Mouse (Mus musculus): ENCODE measurements at regions not wholly inside any gene's neighbourhood (a gene's known extent, or its start where the extent isn't known, plus 50 kb on each side); places are given as distances from the start of the nearest gene placed in this dataset.

DNA sequence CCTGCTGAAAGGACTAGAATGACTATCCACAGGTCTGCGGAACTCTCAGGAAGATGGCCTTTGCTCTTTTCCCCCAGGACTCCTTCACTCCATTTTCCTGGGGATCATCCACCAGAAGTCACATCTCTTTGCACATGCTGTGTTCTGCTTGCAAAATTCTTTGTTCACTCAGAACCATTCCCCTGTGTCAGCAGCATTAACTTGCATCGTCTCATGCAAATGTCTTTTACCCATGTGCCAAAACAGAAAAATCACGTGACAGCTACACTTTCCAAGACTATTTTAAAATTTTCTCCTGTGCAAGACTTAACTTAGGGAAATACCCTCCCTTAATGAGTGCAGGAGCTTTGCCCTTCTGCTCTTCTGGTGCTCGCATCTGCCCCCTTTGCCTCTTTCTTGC is 306.2 kb upstream of the Sox11 start:
- WGBS = 83% methylated on average over 4 of the region's 4 CpGs
- Histone ChIP-seq H3K4me1 (replicated peaks; ENCODE audit: control insufficient read depth, insufficient read depth, low read length) (no peaks in the 10 kb centered on the region), H3K4me3 (ENCODE audit: low read depth, low read length) (no peak overlapping the region), H3K9ac (ENCODE audit: low read depth, low read length) (no peak overlapping the region), H3K27ac (ENCODE audit: low read depth, low read length) (no peak overlapping the region), H3K4me2 (no peak overlapping the region), H3K36me3 (ENCODE audit: control insufficient read depth, insufficient read depth, low read length) (no peaks in the 10 kb centered on the region), H3K27me3 (replicated peaks; ENCODE audit: control insufficient read depth, insufficient read depth, low read length) (no peaks in the 10 kb centered on the region), H3K9me3 (ENCODE audit: control insufficient read depth, low read length) (no peaks in the 10 kb centered on the region)
- ATAC-seq (replicated peaks; ENCODE audit: low FRiP score) (no peak), DNase-seq (ENCODE audit: low spot score) (no peak)

DNA sequence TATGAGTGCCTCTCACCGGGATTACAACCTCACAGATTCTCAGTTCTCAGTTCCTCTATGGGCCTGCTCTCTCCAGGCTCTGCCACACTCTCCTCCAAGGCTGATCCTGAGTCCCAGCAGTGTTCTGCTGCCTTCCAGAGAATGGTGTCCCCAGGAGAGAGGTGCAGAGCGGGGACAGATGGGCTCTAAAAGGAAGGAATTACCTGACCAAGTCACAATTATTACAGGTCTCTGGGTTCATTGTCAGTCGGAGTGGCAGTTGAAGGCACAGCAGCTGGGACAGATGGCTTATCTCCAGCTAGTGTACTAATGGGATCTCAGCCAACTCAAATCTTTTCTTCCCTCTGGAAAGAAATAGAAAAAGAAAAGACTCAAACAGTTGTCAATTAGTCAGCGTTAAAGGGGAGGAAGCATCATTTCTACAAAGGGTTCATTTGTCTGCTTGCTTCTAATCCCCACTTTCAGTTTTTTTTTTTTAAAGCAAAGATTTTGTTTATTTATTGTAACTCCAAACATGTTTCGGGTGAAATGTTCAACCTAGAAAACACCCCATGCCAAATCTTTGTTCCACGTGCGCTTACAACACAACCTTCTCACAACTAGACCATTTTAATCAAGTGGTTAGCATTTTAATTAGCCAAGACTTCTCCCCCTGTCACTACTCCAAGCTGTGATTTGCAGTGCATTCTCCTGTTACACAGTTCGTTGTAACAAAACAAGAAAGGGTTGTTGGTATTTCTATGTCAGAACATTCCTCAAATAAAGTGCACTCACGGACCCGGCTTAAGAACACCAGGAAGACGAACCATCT is 304.3 kb upstream of the Sox11 start:
- 75% methylated on average over 11 of the region's 11 CpGs for WGBS
- no peak overlapping the region for H3K4me3 ChIP-seq (ENCODE audit: low read depth, low read length)
- no peaks in the 10 kb centered on the region for H3K4me1 ChIP-seq (replicated peaks; ENCODE audit: control insufficient read depth, insufficient read depth, low read length)
- H3K9ac ChIP-seq (ENCODE audit: low read depth, low read length) = no peak overlapping the region
- H3K27ac ChIP-seq (ENCODE audit: low read depth, low read length) = no peak overlapping the region
- no peaks in the 10 kb centered on the region for H3K27me3 ChIP-seq (replicated peaks; ENCODE audit: control insufficient read depth, insufficient read depth, low read length)
- ATAC-seq (replicated peaks; ENCODE audit: low FRiP score) = no peak
- DNase-seq (ENCODE audit: low spot score) = no peak
- no peaks in the 10 kb centered on the region for H3K9me3 ChIP-seq (ENCODE audit: control insufficient read depth, low read length)
- no peak overlapping the region for H3K4me2 ChIP-seq
- no peaks in the 10 kb centered on the region for H3K36me3 ChIP-seq (ENCODE audit: control insufficient read depth, insufficient read depth, low read length)

DNA sequence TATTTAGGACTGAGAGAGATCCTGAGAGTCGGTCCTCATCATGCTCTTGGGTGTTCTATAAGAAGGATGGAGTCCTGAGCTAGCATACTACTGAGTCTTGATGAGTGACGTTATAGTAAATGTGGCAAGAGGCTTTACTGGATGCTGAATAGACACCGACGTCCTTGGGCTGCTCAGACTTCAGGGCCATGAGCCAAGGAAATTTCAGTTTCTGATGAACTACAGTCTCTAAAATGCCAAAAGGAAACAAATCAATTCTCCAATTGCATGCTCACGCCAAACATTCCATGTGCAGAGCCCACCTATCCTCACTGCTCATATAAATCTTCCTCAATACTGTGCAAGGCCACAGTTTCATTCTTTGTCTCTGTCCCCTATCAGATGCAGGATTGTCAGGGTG is 277.2 kb upstream of the Sox11 start:
- Histone ChIP-seq H3K27me3 (replicated peaks; ENCODE audit: control insufficient read depth, insufficient read depth, low read length) (no peaks in the 10 kb centered on the region), H3K4me3 (ENCODE audit: low read depth, low read length) (no peak overlapping the region), H3K27ac (ENCODE audit: low read depth, low read length) (no peak overlapping the region), H3K9ac (ENCODE audit: low read depth, low read length) (no peak overlapping the region), H3K36me3 (ENCODE audit: control insufficient read depth, insufficient read depth, low read length) (no peaks in the 10 kb centered on the region), H3K4me1 (replicated peaks; ENCODE audit: control insufficient read depth, insufficient read depth, low read length) (no peaks in the 10 kb centered on the region), H3K4me2 (no peak overlapping the region), H3K9me3 (ENCODE audit: control insufficient read depth, low read length) (no peaks in the 10 kb centered on the region)
- ATAC-seq (replicated peaks; ENCODE audit: low FRiP score) (no peak), DNase-seq (ENCODE audit: low spot score) (no peak)
- WGBS = 81% methylated on average over 5 of the region's 5 CpGs

DNA sequence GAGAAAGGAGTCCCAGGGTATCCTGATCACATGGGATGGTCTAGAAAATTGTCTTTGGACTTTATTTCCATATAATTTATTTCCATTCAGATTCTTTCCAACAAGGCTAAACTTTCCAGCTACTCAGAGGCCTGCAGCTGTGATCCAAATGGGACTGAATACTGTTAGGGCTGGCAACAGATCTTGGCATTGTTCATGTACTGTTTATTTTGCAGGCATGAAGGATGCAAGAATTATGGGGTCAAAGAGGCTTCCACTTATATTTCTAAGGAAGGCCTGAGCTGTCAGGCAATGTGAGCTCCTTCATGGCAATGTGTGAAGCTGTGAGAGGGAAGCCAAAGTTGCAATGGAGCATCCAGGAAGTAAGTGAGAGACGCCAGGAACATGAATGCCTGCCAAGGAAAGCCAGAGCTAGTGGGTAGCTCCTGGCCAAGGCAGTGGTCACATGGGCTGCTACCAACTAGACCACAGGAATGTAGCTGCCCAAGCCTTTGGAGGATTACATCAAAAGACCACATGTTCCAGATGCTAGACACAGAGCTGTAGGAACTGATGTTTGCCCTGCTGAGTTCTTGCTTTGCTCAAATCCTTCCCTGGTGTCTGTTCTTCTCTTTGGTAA is 261.8 kb upstream of the Sox11 start:
- no peak overlapping the region for H3K9ac ChIP-seq (ENCODE audit: low read depth, low read length)
- no peaks in the 10 kb centered on the region for H3K9me3 ChIP-seq (ENCODE audit: control insufficient read depth, low read length)
- H3K4me1 ChIP-seq (replicated peaks; ENCODE audit: control insufficient read depth, insufficient read depth, low read length) = no peaks in the 10 kb centered on the region
- no peak overlapping the region for H3K4me2 ChIP-seq
- DNase-seq (ENCODE audit: low spot score) (no peak), ATAC-seq (replicated peaks; ENCODE audit: low FRiP score) (no peak)
- no peaks in the 10 kb centered on the region for H3K27me3 ChIP-seq (replicated peaks; ENCODE audit: control insufficient read depth, insufficient read depth, low read length)
- no peak overlapping the region for H3K27ac ChIP-seq (ENCODE audit: low read depth, low read length)
- no peak overlapping the region for H3K4me3 ChIP-seq (ENCODE audit: low read depth, low read length)
- H3K36me3 ChIP-seq (ENCODE audit: control insufficient read depth, insufficient read depth, low read length) = no peaks in the 10 kb centered on the region
- 48% methylated on average over 1 of the region's 1 CpGs for WGBS

DNA sequence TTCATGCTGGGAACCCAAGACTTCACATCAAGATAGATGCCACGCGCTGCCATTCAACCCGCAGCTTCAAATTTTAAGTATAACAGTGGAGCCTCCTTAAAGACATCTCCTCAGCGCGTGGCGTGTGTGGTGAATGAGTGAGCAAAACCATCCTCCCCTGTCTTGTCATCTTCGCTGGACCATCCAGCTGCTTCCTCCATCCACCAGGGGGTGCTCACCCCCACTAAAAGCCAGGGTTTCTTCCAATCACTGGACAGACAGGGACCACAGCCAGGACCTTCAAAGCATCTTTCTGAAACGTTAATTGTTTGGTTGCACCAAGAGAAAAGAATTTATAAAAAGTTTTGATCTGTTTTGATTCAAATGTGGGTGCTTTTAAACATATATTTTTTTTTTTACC is 256.8 kb upstream of the Sox11 start:
- H3K9ac ChIP-seq (ENCODE audit: low read depth, low read length) = no peak overlapping the region
- H3K27ac ChIP-seq (ENCODE audit: low read depth, low read length) = no peak overlapping the region
- no peak overlapping the region for H3K4me3 ChIP-seq (ENCODE audit: low read depth, low read length)
- no peaks in the 10 kb centered on the region for H3K36me3 ChIP-seq (ENCODE audit: control insufficient read depth, insufficient read depth, low read length)
- H3K4me2 ChIP-seq = no peak overlapping the region
- H3K27me3 ChIP-seq (replicated peaks; ENCODE audit: control insufficient read depth, insufficient read depth, low read length) = no peaks in the 10 kb centered on the region
- DNase-seq (ENCODE audit: low spot score) (no peak), ATAC-seq (replicated peaks; ENCODE audit: low FRiP score) (no peak)
- no peaks in the 10 kb centered on the region for H3K9me3 ChIP-seq (ENCODE audit: control insufficient read depth, low read length)
- WGBS = 25% methylated on average over 8 of the region's 8 CpGs
- no peaks in the 10 kb centered on the region for H3K4me1 ChIP-seq (replicated peaks; ENCODE audit: control insufficient read depth, insufficient read depth, low read length)

DNA sequence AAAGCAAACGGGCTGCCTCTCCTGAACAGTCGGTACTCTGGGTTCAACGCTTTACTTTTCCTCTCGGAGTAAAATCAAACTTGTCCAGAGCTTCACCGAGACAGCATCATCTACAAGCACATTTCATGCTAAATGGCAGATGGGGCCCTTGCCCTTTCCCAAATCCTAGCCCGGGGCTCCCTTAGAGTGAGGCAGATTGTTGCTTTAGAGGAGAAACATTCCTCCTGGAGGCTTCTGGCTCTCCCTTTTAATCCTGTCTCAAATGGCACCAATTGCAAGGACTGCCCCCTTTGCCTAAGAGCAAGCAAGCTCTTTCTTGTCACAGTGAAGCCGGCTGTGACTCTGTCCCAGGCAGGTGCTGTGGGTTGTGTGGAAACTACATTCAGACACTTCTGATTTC is 255.5 kb upstream of the Sox11 start:
- WGBS = 76% methylated on average over 7 of the region's 7 CpGs
- no peak overlapping the region for H3K27ac ChIP-seq (ENCODE audit: low read depth, low read length)

DNA sequence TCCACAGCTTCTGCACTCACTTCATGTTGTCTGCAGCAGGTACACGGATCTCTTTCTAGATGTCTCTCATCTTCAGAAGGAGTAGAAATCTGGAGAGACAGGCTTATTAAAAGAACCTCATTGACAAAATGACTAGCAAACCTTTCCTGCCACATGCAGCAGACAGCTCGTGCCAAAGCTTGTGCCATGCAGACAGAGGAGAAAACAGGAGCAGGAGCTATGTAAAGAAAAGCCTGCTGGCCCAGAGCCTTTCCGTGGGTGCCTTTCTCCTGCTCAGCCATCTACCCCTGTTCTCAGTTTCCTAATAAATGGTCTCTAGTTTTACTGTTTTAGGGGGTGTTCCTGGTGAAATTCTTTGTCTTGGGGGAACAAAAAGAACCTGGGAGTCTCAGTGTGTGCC is 254.9 kb upstream of the Sox11 start:
- ATAC-seq (replicated peaks; ENCODE audit: low FRiP score) = no peak
- WGBS = 56% methylated on average over 3 of the region's 3 CpGs
- no peak overlapping the region for H3K9ac ChIP-seq (ENCODE audit: low read depth, low read length)

More for the DNA sequence above, 255.5 kb upstream of the Sox11 start:
- Histone ChIP-seq H3K4me2 (no peak overlapping the region), H3K9me3 (ENCODE audit: control insufficient read depth, low read length) (no peaks in the 10 kb centered on the region), H3K36me3 (ENCODE audit: control insufficient read depth, insufficient read depth, low read length) (no peaks in the 10 kb centered on the region), H3K4me1 (replicated peaks; ENCODE audit: control insufficient read depth, insufficient read depth, low read length) (no peaks in the 10 kb centered on the region), H3K4me3 (ENCODE audit: low read depth, low read length) (no peak overlapping the region), H3K27me3 (replicated peaks; ENCODE audit: control insufficient read depth, insufficient read depth, low read length) (no peaks in the 10 kb centered on the region), H3K9ac (ENCODE audit: low read depth, low read length) (no peak overlapping the region)
- ATAC-seq (replicated peaks; ENCODE audit: low FRiP score) (no peak), DNase-seq (ENCODE audit: low spot score) (no peak)

DNA sequence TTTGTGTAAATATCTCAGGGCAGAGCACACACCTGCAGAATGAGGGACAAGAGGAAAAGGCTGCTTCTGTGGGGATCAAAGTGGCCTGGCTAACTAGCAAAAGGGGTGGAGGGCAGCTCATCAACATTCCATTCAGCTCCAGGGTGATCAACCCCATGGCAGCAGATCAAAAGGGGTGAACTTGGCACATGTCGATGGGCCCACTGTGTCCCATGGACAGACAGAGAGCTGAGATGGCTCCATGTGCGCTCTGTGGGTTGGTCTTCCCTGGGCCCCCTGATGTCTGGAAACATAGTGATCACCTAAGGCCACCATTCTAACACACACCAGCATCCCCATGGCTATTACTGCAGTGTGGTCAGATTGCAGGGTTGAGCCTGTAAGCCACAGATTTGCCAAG is 253.2 kb upstream of the Sox11 start:
- Histone ChIP-seq H3K9ac (ENCODE audit: low read depth, low read length) (no peak overlapping the region), H3K4me3 (ENCODE audit: low read depth, low read length) (no peak overlapping the region), H3K4me1 (replicated peaks; ENCODE audit: control insufficient read depth, insufficient read depth, low read length) (no peaks in the 10 kb centered on the region), H3K27ac (ENCODE audit: low read depth, low read length) (no peak overlapping the region), H3K27me3 (replicated peaks; ENCODE audit: control insufficient read depth, insufficient read depth, low read length) (no peaks in the 10 kb centered on the region), H3K9me3 (ENCODE audit: control insufficient read depth, low read length) (no peaks in the 10 kb centered on the region), H3K36me3 (ENCODE audit: control insufficient read depth, insufficient read depth, low read length) (no peaks in the 10 kb centered on the region), H3K4me2 (no peak overlapping the region)
- 77% methylated on average over 2 of the region's 2 CpGs for WGBS
- DNase-seq (ENCODE audit: low spot score) (no peak), ATAC-seq (replicated peaks; ENCODE audit: low FRiP score) (no peak)

More for the DNA sequence above, 254.9 kb upstream of the Sox11 start:
- H3K27me3 ChIP-seq (replicated peaks; ENCODE audit: control insufficient read depth, insufficient read depth, low read length) = no peaks in the 10 kb centered on the region
- H3K9me3 ChIP-seq (ENCODE audit: control insufficient read depth, low read length) = no peaks in the 10 kb centered on the region
- H3K4me2 ChIP-seq = no peak overlapping the region
- H3K4me3 ChIP-seq (ENCODE audit: low read depth, low read length) = no peak overlapping the region
- no peaks in the 10 kb centered on the region for H3K4me1 ChIP-seq (replicated peaks; ENCODE audit: control insufficient read depth, insufficient read depth, low read length)
- no peak for DNase-seq (ENCODE audit: low spot score)
- H3K27ac ChIP-seq (ENCODE audit: low read depth, low read length) = no peak overlapping the region
- no peaks in the 10 kb centered on the region for H3K36me3 ChIP-seq (ENCODE audit: control insufficient read depth, insufficient read depth, low read length)

DNA sequence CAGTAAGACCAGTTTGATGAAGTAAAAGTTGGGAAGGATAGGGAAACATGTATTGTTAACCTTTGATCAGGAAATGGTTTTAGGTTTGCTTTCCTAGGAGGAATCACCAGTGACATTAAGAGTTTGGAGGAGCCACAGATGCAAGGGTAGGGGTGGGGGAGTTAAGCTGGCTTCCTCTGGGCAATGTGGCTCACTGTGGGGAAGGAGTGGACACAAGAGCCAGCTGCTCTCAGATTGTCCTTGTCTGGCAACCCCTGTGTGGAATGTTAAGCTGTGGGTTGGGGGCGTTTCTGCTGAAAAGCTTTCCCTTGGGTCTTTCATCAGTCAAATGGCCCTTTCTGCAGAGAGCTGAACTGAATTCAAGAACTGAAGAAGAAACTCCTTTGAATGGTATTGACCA is 251.1 kb upstream of the Sox11 start:
- no peaks in the 10 kb centered on the region for H3K36me3 ChIP-seq (ENCODE audit: control insufficient read depth, insufficient read depth, low read length)
- WGBS = 80% methylated on average over 1 of the region's 1 CpGs
- H3K27me3 ChIP-seq (replicated peaks; ENCODE audit: control insufficient read depth, insufficient read depth, low read length) = no peaks in the 10 kb centered on the region
- H3K4me2 ChIP-seq = no peak overlapping the region
- no peak overlapping the region for H3K27ac ChIP-seq (ENCODE audit: low read depth, low read length)
- no peak overlapping the region for H3K4me3 ChIP-seq (ENCODE audit: low read depth, low read length)
- DNase-seq (ENCODE audit: low spot score) (no peak), ATAC-seq (replicated peaks; ENCODE audit: low FRiP score) (no peak)
- H3K4me1 ChIP-seq (replicated peaks; ENCODE audit: control insufficient read depth, insufficient read depth, low read length) = no peaks in the 10 kb centered on the region
- no peaks in the 10 kb centered on the region for H3K9me3 ChIP-seq (ENCODE audit: control insufficient read depth, low read length)
- H3K9ac ChIP-seq (ENCODE audit: low read depth, low read length) = no peak overlapping the region

Data from liver, embryonic 11.5 days (tissue).